Mouse (Mus musculus) adrenal gland, postnatal 10 days (tissue): ENCODE results near the gene Kazald1. TPM values are rescaled to one million over a fixed set of nuclear protein-coding genes. Genes with fewer than 3 reads are reported as not detected.
"Not testable (repeated sequence)": the region's sequence is repeated elsewhere in the genome, so short reads cannot be mapped to it uniquely, and the experiment has no call there.

Experiments used
- DNase-seq: peaks from one replicate; pipeline ENCODE4 v3.0.0; 2021; ENCODE audit warnings: mixed read lengths
- long read RNA-seq, 2 experiments: library from polyadenylated mRNA; stranded (forward); transcript quantifications; one replicate each; pipeline ENCODE4 v2.0.0; 2021
- total RNA-seq, 2 experiments: library from RNA; stranded (reverse); gene quantifications; 2 replicates each; pipeline ENCODE4 v1.2.3; 2021

The Kazald1 gene
- 1 to 10 TPM; 8.2 to 9.2 TPM for total RNA-seq
- long read RNA-seq, experiment 1, partial matches to known transcripts: 7 of 15 reads
- long read RNA-seq, experiment 1, other reads (novel, unspliced or antisense): 5 of 15 reads
- long read RNA-seq, experiment 2, partial matches to known transcripts: 4 of 8 reads
- long read RNA-seq, experiment 2, other reads (novel, unspliced or antisense): 4 of 8 reads

- peak; percentile 97 for DNase-seq
Measured at GRCm38 (mm10) chr19:45074580-45075322, at the start of gene Kazald1. TSS of gene Kazald1 (plus strand) at chr19:45075241.

- DNase-seq: peak; percentile 3
Measured at GRCm38 (mm10) chr19:45025937-45026568, 49.0 kb upstream of the Kazald1 start.

GRCm38 (mm10) chr19:45026958-45027670, 47.9 kb upstream of the Kazald1 start:
- DNase-seq: peak; percentile 6

- DNase-seq: no peak
Measured at GRCm38 (mm10) chr19:45027848-45028247, 47.2 kb upstream of the Kazald1 start.

GRCm38 (mm10) chr19:45028746-45029145, 46.3 kb upstream of the Kazald1 start:
- DNase-seq: no peak

GRCm38 (mm10) chr19:45029571-45029970, 45.5 kb upstream of the Kazald1 start:
- DNase-seq: no peak

- DNase-seq: peak; percentile 80
Measured at GRCm38 (mm10) chr19:45030111-45030510, 44.9 kb upstream of the Kazald1 start.

- DNase-seq: peak; percentile 89
Measured at GRCm38 (mm10) chr19:45030746-45031693, 44.0 kb upstream of the Kazald1 start.

- peak; percentile 85 for DNase-seq
Measured at GRCm38 (mm10) chr19:45031780-45032179, 43.3 kb upstream of the Kazald1 start.

GRCm38 (mm10) chr19:45032570-45033332, 42.3 kb upstream of the Kazald1 start:
- peak; percentile 49 for DNase-seq

GRCm38 (mm10) chr19:45036867-45037266, 38.2 kb upstream of the Kazald1 start:
- peak; percentile 85 for DNase-seq

GRCm38 (mm10) chr19:45038198-45038597, 36.8 kb upstream of the Kazald1 start:
- DNase-seq: not testable (repeated sequence)

- DNase-seq: no peak
Measured at GRCm38 (mm10) chr19:45040214-45040613, 34.8 kb upstream of the Kazald1 start.

GRCm38 (mm10) chr19:45044389-45044927, 30.6 kb upstream of the Kazald1 start:
- DNase-seq: no peak

GRCm38 (mm10) chr19:45045236-45045635, 29.8 kb upstream of the Kazald1 start:
- no peak for DNase-seq

GRCm38 (mm10) chr19:45045651-45046050, 29.4 kb upstream of the Kazald1 start, which contains the start of gene Pdzd7:
TSS of gene Pdzd7 (minus strand) at chr19:45045717.
- no peak for DNase-seq

- DNase-seq: peak; percentile 87
Measured at GRCm38 (mm10) chr19:45046523-45047321, 28.3 kb upstream of the Kazald1 start.

GRCm38 (mm10) chr19:45047417-45047934, 27.6 kb upstream of the Kazald1 start, which contains the start of gene Sfxn3:
TSS of gene Sfxn3 (plus strand) at chr19:45047503.
- peak; percentile 96 for DNase-seq
